Mouse (Mus musculus) small intestine, adult 2 months (tissue): ENCODE data around the gene Igfn1.

Experiments used
- CTCF ChIP-seq: fragments of 200-500 bp; IDR thresholded peaks from 2 replicates; pipeline ENCODE4 v1.5.1; 2012; ENCODE audit warnings: low read depth, mild to moderate bottlenecking, control low read depth, inconsistent platforms, low read length, moderate library complexity, mixed read lengths; ENCODE audit not compliant: insufficient replicate concordance, insufficient read length; ENCODE audit errors: extremely low read depth
- POLR2A ChIP-seq: fragments of 200-500 bp; IDR thresholded peaks from 2 replicates; pipeline ENCODE4 v1.6.1; 2012; ENCODE audit warnings: low read depth, mild to moderate bottlenecking, control low read depth, inconsistent platforms, low read length, moderate library complexity

GRCm38 (mm10) chr1:136055771-136056170, 49.6 kb upstream of the Igfn1 start:
- no peak for TF ChIP-seq CTCF
- TF ChIP-seq POLR2A, result no peak
